Mouse (Mus musculus) adrenal gland (tissue): Measurements from ENCODE around the gene Tab1.

Experiments used
- intact Hi-C: fragments of 180-260 bp; cut with DNase I; formaldehyde crosslinking; loops from one replicate; pipeline ENCODE4 v1.15.1; 2025
- long read RNA-seq, 2 experiments: library from polyadenylated mRNA; unstranded; transcript quantifications; one replicate each; pipeline ENCODE4 v2.0.0; 2020; ENCODE audit warnings: borderline replicate concordance in 1 of 2; ENCODE audit not compliant: insufficient replicate concordance in 1 of 2

The Tab1 gene
- long read RNA-seq, experiment 1, transcript Tab1-201 (11 exons, 2,964 nt), result major isoform, 9 of 11 reads
- long read RNA-seq, experiment 1, partial matches to known transcripts, result 2 of 11 reads
- long read RNA-seq, experiment 1, other reads (novel, unspliced or antisense), result 0 of 11 reads
- long read RNA-seq, experiment 2, partial matches to known transcripts, result 5 of 11 reads
- long read RNA-seq, experiment 2, other reads (novel, unspliced or antisense), result 2 of 11 reads

DNA sequence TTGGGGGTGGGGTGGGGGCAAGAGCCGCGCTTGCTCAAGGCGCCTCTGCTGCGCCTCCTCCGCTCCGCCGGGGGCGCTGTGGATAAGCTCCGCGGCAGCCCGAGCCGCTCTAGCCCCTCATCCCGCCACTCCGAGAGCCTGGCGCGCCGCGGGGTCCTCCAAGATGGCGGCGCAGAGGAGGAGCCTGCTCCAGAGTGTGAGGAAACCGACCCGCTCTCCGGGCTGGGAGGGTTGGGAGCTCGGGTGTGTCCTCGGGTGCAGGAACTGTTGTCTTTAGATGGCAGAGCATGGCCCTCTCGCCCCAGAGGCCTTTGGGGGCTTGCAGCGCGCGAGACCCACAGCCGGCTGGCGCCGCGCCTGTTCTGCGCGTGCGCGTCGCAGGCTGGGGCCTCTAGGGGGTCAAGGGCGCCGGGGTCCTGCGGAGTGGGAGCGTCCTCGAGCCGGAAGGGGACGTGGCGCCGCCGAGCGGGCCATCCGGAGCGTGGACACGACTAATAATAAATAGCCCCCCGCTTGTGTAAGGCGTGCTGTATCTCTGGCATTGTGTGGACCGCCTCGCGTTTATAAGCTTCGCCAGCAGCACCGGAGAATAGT lies at the start of gene Tab1:
Tab1 (plus strand) TSS at position 135 of the 594 bp plus-strand sequence.
- intact Hi-C loops, result loop anchor here (5.0 kb wide), 1 partner anchor 46 kb away; no protein-coding TSS in a partner anchor

DNA sequence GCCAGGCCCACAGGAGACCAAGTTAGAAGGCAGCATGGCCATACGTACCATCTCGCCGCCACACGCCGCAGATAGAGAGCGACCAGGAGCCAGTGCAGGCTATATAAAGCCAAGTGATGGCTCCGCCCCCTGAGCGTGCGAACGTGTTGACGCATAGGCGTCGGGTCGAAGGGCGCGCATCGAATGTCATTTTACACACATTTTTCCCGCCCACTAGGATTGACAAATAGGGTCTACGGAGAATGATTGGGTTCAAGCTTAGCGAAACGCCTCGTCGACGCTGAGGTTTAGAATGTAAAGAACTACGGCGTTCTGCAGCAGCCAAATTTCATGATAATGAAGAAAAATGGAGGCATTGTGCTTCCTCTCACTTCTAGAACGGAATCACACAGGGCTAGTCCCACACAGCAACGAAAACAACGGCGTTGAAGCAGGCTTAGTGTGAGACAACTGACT lies 49.6 kb upstream of the Tab1 start:
- intact Hi-C loops, result no loop called here

- intact Hi-C loops, result no loop called here
These were observed 49.2 kb upstream of the Tab1 start for GRCm38 (mm10) chr15:80083740-80084139.

DNA sequence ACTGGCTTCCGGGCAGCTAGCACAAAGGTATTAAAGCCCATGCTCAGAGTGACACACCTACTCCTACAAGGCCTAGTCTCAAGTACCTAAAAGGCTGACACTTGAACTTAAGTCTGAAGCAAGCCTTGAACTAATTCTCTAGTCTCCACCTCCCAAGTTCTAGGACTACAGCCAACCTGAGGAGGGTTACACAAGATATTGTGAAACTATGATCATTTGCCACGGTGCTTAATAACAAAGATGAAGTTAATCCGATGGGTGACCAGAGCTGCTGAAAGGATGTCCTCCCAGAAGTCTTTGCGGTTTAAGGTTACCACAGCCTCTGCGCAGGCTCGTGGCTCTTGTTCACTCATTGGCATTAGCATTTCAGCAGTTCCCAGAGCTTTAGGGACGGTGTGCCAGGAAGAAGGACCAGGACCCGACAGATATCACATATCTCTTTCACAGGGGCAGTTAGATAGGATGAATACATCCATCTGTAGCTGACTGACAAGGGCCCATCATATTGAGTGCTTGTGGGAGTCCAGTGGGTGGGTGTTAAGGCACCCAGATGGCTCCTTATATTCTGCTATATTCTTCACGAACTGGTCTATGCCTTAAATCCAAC lies 45.4 kb upstream of the Tab1 start:
- intact Hi-C loops, result loop anchor here (5.0 kb wide), 2 partner anchors 45 to 140 kb away; partner anchors contain the start of gene Tab1

GRCm38 (mm10) chr15:80088637-80089036 lies 44.3 kb upstream of the Tab1 start:
- intact Hi-C loops, result loop anchor here (5.0 kb wide), 2 partner anchors 44 to 139 kb away; partner anchors contain the start of gene Tab1

- intact Hi-C loops, result no loop called here
These were observed 42.8 kb upstream of the Tab1 start for GRCm38 (mm10) chr15:80090155-80090554.

GRCm38 (mm10) chr15:80090741-80091120 lies 42.2 kb upstream of the Tab1 start:
- intact Hi-C loops, result no loop called here

DNA sequence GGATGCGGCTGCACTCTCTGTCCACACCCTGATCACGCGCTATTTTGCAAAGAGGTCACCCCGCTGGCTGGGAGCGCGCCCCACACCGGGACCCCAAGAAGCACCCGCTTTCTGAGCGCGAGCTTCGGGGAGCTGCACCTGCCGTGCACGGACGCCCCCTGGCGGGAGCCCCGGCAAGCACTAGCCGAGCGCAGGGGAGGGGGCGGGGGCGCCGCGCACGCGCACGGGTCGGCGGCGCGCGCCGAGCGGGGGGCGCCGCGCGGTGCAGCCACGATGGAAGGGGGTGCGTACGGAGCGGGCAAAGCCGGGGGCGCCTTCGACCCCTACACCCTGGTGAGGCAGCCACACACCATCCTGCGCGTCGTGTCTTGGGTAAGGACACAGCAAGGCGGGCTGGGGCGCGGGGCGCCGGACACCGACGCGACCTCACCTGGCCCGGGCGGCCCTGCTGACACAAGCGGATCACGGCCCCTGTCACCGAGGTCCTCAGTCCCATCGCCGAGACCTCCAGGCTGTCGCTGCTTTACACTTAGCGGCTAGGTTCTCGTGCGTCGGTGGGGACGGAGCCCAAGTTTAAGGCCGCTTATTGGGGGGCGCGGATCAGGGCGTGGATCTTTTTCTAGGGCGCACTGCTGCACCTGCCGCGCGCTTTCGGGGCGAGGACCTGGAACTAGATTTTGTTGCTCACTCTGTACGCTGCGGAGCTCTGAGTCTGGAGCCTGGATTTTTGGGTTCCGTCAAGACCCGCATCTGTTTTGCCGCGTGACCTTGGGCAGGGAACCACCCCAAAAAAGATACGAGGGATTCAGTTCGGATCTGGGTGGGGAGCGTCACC lies 41.6 kb upstream of the Tab1 start, which contains the start of the genes Syngr1 and Rpl3:
Syngr1 (plus strand) TSS at position 214 of the 835 bp plus-strand sequence.
Rpl3 (minus strand) TSS at position 748 of the 835 bp plus-strand sequence.
- intact Hi-C loops, result no loop called here

DNA sequence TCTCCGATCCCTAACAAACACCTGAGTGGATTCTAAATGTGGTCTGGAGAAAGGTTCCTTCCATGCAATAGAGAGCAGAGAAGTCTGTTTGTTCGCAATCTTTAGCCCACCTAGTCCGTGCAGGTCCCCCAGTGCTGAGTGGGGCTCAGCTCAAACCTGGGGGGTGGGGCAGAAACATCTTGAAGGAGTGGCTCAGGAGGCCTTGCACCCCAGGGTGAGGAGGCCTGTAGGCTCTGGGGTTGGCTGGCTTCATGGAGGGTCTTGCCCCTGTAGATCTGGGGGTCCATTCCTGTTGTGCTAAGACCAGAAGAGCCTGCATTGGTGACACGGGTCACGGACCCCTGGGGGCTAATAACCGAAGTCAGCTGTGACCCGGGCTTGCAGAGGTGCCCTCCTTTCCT lies 40.9 kb upstream of the Tab1 start:
- intact Hi-C loops, result no loop called here

DNA sequence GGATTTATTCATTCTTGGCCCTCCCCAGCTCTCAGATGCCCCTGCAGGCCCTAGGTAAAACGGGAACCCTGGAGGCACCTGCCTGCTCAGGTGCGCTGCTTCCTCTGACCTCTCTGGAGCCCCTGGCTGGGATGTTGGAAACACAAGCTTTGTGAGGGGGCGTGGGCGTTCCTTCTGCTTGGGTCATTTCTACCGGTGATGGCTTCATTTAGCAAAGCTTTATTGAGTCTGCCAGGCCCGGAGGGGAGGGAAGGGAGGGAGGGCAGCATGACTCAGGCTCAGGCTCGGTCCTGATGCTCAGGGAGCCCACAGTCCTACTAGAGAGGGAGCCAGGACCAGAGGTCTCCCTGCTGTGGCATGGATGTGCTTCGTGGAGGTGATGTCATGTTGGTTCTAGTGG lies 40.3 kb upstream of the Tab1 start:
- intact Hi-C loops, result no loop called here

DNA sequence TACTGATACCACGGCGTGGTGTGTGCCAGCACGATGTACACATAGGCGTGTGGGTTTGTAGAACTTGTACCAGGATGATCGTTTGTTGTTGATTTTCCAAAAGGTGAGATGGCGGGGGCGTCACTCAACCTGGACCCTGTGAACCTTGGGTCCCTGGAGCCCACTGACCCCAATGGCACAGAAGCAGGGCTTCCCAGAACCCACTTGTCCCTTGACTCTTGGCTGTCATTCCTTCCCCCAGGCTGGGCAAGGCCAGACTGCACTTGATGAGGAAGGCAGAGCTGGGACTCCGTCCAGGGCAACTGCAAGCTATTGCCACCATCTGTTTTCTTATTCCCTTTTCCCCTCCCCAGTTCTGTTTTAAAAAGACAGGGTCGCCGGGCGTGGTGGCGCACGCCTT lies 38.7 kb upstream of the Tab1 start:
- intact Hi-C loops, result no loop called here

DNA sequence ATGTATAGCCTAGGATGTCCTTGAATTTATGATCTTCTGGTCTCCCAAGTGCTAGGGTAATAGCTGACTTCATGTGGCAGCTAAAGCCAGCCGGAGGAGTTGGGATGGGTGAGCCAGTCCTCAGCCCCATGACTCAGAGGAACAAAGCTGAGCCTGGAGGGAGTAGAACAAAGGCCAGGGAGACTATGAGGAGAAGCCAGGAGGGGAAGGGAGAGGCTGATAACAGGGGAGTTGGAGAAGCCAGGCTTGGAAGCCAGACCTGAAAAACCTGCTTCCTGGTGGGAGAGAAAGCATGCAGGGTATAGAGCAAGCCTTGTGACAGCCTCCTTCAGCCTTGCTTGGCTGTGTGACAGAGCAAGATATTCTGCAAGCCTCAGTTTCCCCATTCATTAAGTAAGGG lies 37.3 kb upstream of the Tab1 start:
- intact Hi-C loops, result loop anchor here (5.0 kb wide), 1 partner anchor 127 kb away; no protein-coding TSS in a partner anchor

- intact Hi-C loops, result loop anchor here (5.0 kb wide), 1 partner anchor 126 kb away; no protein-coding TSS in a partner anchor
These were observed 36.5 kb upstream of the Tab1 start for GRCm38 (mm10) chr15:80096406-80096805.

- intact Hi-C loops, result loop anchor here (5.0 kb wide), 1 partner anchor 125 kb away; no protein-coding TSS in a partner anchor
These were observed 35.7 kb upstream of the Tab1 start for GRCm38 (mm10) chr15:80096946-80097881.

GRCm38 (mm10) chr15:80097999-80098461 lies 34.9 kb upstream of the Tab1 start:
- intact Hi-C loops, result loop anchor here (5.0 kb wide), 1 partner anchor 124 kb away; no protein-coding TSS in a partner anchor

DNA sequence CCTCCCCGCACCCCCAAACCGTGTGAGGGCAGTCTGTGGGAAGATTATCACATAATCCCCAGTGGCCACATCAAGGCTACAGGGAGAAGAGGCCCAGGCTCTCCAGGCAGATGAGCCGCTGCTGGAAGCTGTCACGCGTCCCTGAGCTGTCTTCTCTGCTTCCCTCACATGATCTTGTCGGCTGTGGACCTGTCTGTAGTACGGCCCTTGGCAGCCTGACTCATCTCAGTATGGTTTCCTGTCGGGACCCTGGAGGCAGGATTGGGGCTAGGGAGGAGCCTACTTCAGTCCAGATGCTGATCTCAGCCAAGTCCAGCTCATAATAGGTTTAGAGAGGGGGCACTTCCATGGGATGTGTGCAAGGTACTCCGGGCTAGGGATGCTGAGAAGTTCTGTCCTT lies 34.1 kb upstream of the Tab1 start:
- intact Hi-C loops, result loop anchor here (5.0 kb wide), 1 partner anchor 123 kb away; no protein-coding TSS in a partner anchor

GRCm38 (mm10) chr15:80099477-80099876 lies 33.5 kb upstream of the Tab1 start:
- intact Hi-C loops, result loop anchor here (5.0 kb wide), 1 partner anchor 123 kb away; no protein-coding TSS in a partner anchor

GRCm38 (mm10) chr15:80100196-80100595 lies 32.7 kb upstream of the Tab1 start:
- intact Hi-C loops, result no loop called here

- intact Hi-C loops, result no loop called here
These were observed 32.1 kb upstream of the Tab1 start for GRCm38 (mm10) chr15:80100871-80101270.

DNA sequence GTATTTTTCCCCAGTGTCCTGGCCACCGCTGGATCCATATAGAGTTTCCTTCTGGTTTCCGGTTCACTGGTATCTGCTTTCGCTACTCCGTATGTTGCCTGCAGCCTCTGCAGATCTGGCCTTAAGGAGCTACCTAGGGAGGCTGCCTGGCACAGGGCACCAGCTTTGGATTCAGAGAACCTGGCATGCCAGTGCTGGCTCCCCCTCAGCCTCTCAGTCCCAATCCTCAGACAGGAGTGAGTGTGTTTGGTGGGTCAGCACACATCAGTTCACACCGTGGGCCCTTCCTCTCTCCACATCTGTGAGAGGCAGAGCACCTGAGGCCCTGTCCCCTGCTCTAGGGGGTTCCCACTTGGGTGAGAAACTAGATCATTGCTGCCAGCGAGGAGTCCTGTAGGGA lies 31.4 kb upstream of the Tab1 start:
- intact Hi-C loops, result no loop called here
